Mouse (Mus musculus) C2C12 (cell line): ENCODE data around the gene Map3k7. TPM values are rescaled to one million over a fixed set of nuclear protein-coding genes. Genes with fewer than 3 reads are reported as not detected.

Source experiments
- H3K27me3 ChIP-seq: one replicate; pipeline ENCODE4 v1.6.1; 2011; ENCODE audit not compliant: control insufficient read depth, insufficient read depth, insufficient read length
- H3K36me3 ChIP-seq: one replicate; pipeline ENCODE4 v1.6.1; 2011; ENCODE audit not compliant: control insufficient read depth, insufficient read depth
- H3K4me3 ChIP-seq: one replicate; pipeline ENCODE4 v1.5.1; 2011; ENCODE audit warnings: mild to moderate bottlenecking, control low read depth; ENCODE audit not compliant: poor library complexity, insufficient read depth, severe bottlenecking
- H3K79me2 ChIP-seq: one replicate; pipeline ENCODE4 v1.6.1; 2011; ENCODE audit not compliant: control insufficient read depth, insufficient read depth
- H3K79me3 ChIP-seq: one replicate; pipeline ENCODE4 v1.6.1; 2011; ENCODE audit warnings: low read depth, control low read depth
- H3ac ChIP-seq: one replicate; pipeline ENCODE3; 2011; ENCODE audit warnings: low read depth; ENCODE audit not compliant: control insufficient read depth, insufficient read length
- CEBPB ChIP-seq: IDR thresholded peaks from one replicate; pipeline ENCODE4 v1.6.1; 2011; ENCODE audit warnings: low read depth, mild to moderate bottlenecking, control low read depth, moderate library complexity
- CTCF ChIP-seq: IDR thresholded peaks from one replicate; pipeline ENCODE4 v1.5.1; 2011; ENCODE audit not compliant: control insufficient read depth, insufficient read depth, insufficient read length
- FOSL1 ChIP-seq: IDR thresholded peaks from one replicate; pipeline ENCODE4 v1.8.0; 2011; ENCODE audit warnings: mild to moderate bottlenecking, low read length; ENCODE audit not compliant: poor library complexity, insufficient read depth, severe bottlenecking
- MAX ChIP-seq: IDR thresholded peaks from one replicate; pipeline ENCODE4 v1.6.1; 2011; ENCODE audit warnings: mild to moderate bottlenecking, control low read depth
- MYOD1 ChIP-seq: IDR thresholded peaks from one replicate; pipeline ENCODE4 v1.6.1; 2011; ENCODE audit warnings: low read depth; ENCODE audit not compliant: control insufficient read depth, insufficient read length
- MYOG ChIP-seq: IDR thresholded peaks from one replicate; pipeline ENCODE4 v1.6.1; 2011; ENCODE audit not compliant: control insufficient read depth, insufficient read length; ENCODE audit errors: extremely low read depth
- USF1 ChIP-seq: IDR thresholded peaks from one replicate; pipeline ENCODE4 v1.6.1; 2011; ENCODE audit warnings: low read depth, mild to moderate bottlenecking, control low read depth, moderate library complexity
- polyA plus RNA-seq: library from polyadenylated mRNA; unstranded; fragments of >200 nt; fragmentation: generic; extraction: Trizol; gene quantifications from one replicate; pipeline ENCODE4 v1.2.1, GENCODE M21; 2012; ENCODE audit warnings: missing spikeins

Map3k7 gene
- polyA plus RNA-seq, 1 experiment = 17.8 TPM

- H3K79me3 ChIP-seq = no peaks in the 10 kb centered on the region
- no peak for TF ChIP-seq MAX
- TF ChIP-seq USF1 = no peak
- no peak for TF ChIP-seq CEBPB
- no peak for TF ChIP-seq FOSL1
- TF ChIP-seq CTCF = no peak
- TF ChIP-seq MYOG = no peak
- TF ChIP-seq MYOD1 = no peak
- H3K4me3 ChIP-seq = no peak overlapping the region
- no peaks in the 10 kb centered on the region for H3K27me3 ChIP-seq
- H3ac ChIP-seq = no peak overlapping the region
- no peaks in the 10 kb centered on the region for H3K79me2 ChIP-seq
- peaks cover 20% of the 10 kb centered on the region for H3K36me3 ChIP-seq
Observed at GRCm38 (mm10) chr4:32001498-32001897, 37.6 kb downstream of the Map3k7 start.

DNA sequence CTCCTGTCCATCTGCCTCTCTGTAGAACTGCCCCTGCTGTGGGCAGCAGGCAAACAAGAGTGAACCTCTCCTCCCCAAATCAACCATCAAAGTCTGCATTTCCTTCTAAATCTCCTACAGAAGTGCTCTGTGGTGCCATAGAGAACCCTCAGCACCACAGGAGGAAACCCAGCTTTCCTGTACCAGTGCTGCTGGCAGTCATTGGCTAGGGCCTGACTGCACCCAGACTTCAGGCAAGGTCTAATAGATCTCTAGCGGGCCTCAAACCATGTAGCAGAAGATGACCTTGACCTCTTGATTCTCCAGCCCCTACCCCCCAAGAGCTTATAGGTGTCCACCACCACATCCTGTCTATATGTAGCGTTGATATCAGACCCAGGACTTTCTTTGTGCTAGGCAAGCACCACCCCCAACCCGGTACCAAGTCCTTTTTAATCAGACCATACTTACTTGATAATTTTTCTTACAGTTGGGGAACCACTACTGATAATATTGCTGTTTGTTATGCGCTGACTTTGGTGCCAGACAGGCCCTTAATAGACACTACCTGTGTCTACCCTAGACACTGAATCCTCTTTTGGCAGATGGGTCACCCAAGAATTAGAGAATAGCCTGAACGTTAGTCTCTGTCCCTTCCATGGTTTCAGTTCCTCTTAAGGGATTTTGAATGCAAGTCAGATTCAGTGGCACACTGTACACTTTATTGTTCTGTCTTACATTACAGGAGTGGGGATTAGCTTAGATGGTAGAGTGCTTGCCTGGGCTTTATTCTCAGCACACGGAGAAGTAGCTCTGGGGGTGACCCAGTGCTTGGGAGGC lies 41.1 kb downstream of the Map3k7 start:
- peaks cover 22% of the 10 kb centered on the region for H3K36me3 ChIP-seq
- H3ac ChIP-seq = no peak overlapping the region
- H3K27me3 ChIP-seq = no peaks in the 10 kb centered on the region
- TF ChIP-seq CTCF (no peak), MYOG (no peak), USF1 (no peak), CEBPB (no peak), MYOD1 (no peak), FOSL1 (no peak), MAX (no peak)
- H3K4me3 ChIP-seq = no peak overlapping the region
- H3K79me3 ChIP-seq = no peaks in the 10 kb centered on the region
- H3K79me2 ChIP-seq = no peaks in the 10 kb centered on the region

DNA sequence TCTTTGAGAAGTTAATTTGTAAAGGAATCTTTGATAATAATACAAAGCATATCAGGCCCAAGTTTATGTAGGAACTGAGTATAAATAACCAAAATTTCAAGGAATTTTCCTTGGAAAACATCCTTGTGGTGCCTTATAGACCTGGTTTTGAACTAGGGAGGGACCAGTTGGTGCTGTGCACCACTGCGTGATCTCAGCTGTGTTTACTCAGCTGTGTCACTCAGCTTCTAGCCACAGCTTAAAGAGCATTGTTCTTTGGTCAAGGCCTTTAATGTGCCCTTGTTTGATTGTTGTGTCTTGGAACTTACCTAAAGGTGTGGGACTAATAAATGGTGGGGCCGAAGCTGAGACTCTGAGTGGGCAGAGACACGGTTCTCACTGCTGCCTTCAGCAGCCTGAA lies 43.3 kb downstream of the Map3k7 start:
- no peak for TF ChIP-seq FOSL1
- TF ChIP-seq MAX = no peak
- no peak for TF ChIP-seq MYOG
- TF ChIP-seq MYOD1 = no peak
- TF ChIP-seq USF1 = no peak
- no peak for TF ChIP-seq CEBPB
- TF ChIP-seq CTCF = no peak
- H3K4me3 ChIP-seq = no peak overlapping the region
- no peak overlapping the region for H3ac ChIP-seq
- H3K79me2 ChIP-seq = no peaks in the 10 kb centered on the region
- peaks cover 35% of the 10 kb centered on the region for H3K36me3 ChIP-seq
- H3K27me3 ChIP-seq = no peaks in the 10 kb centered on the region
- no peaks in the 10 kb centered on the region for H3K79me3 ChIP-seq

GRCm38 (mm10) chr4:32008095-32008494 lies 44.2 kb downstream of the Map3k7 start:
- Histone ChIP-seq H3K79me2 (no peaks in the 10 kb centered on the region), H3K36me3 (peaks cover 41% of the 10 kb centered on the region), H3K4me3 (no peak overlapping the region), H3ac (no peak overlapping the region), H3K27me3 (no peaks in the 10 kb centered on the region), H3K79me3 (no peaks in the 10 kb centered on the region)
- TF ChIP-seq MYOG (no peak), FOSL1 (no peak), CEBPB (no peak), CTCF (no peak), MAX (no peak), USF1 (no peak), MYOD1 (no peak)

GRCm38 (mm10) chr4:32010808-32011207 lies 46.9 kb downstream of the Map3k7 start:
- no peak overlapping the region for H3K4me3 ChIP-seq
- no peaks in the 10 kb centered on the region for H3K79me2 ChIP-seq
- TF ChIP-seq CTCF = no peak
- H3K79me3 ChIP-seq = no peaks in the 10 kb centered on the region
- H3ac ChIP-seq = no peak overlapping the region
- no peaks in the 10 kb centered on the region for H3K27me3 ChIP-seq
- H3K36me3 ChIP-seq = peaks cover 59% of the 10 kb centered on the region

DNA sequence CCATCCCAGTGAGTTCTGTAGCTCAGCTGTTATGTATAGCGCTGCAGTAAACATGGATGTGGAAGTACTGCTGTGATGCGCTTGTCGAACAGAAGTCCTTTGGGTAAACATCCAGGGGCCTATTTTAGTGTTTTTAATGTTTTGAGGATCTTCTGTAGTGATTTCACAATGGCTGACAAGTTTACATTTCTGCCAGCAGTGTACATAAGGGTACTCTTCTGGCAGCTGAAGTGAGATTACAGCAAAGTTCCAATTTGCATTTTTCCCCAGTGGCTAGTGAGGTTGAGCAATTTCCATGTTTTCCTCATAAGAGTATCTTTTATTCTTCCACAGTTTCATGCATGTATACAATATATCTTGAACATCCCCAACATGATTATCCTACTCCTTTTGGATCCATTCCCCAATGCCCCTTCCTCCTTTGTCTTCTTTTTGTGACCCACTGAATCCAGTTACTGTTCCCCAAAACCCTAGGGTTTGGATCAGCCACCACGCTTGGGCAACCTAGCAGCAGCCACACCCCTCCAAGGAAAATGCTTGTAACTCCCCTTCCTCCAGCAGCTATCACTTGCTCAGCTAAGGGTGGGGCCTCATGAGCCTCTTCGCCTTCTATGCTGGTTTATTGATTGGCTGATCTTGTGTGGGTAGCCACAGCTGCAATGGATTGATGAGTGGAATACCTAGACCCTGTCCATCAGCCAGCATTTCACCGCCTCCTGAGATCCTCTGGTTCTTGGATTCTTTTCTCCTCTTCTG lies 47.5 kb downstream of the Map3k7 start:
- Histone ChIP-seq H3ac (no peak overlapping the region), H3K4me3 (no peak overlapping the region), H3K27me3 (no peaks in the 10 kb centered on the region), H3K79me2 (no peaks in the 10 kb centered on the region), H3K36me3 (peaks cover 61% of the 10 kb centered on the region), H3K79me3 (no peaks in the 10 kb centered on the region)
- TF ChIP-seq MYOD1 (no peak), MAX (no peak), USF1 (no peak), CEBPB (no peak)
